ENCODE assay signal across 16 mouse cellular contexts in the genomic region with DNA sequence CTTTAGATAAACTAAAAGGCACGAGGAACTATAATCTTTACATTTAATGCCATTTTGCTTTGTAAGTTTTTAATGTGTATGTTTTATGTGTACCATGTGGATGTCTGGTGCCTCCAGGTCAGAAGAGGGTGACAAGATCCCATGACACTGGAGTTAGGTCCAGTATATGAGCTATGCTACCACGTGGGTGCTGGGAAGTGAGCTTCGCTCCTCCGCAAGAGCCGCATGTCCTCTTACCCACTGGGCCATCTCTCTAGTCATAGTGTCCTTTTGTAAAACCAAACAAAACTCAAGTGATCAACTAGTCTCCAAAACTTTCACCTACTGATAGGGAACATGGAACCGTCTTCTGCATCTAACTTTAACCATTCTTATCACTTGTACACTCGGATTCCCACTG.
"Had no signal": no experiment of that assay in that cellular context is flagged by ENCODE, and none has a peak within 500 bp of the region (broad histone marks: within the 10 kb centered on the region; RNA-seq: fewer than 3 reads in every experiment).

No protein-coding gene starts in this region.

- H3K9ac ChIP-seq: neural tube, embryonic 13.5 days; neural tube, embryonic 15.5 days; stomach, embryonic 15.5 days had no signal

- DNase-seq: retina, postnatal 1 day; right cerebral cortex, adult 18-20 months; right cerebral cortex, postnatal 14 days; right cerebral cortex, postnatal 25 days; right cerebral cortex, postnatal 4 days; spleen, adult 18-20 months; thymus, adult 18-20 months; thymus, adult 2 months; thymus, postnatal 14 days; thymus, postnatal 25 days; thymus, postnatal 36 days; thymus, postnatal 4 days had no signal

- H3K4me3 ChIP-seq: neural tube, embryonic 13.5 days; neural tube, embryonic 15.5 days; stomach, embryonic 15.5 days had no signal

- H3K4me1 ChIP-seq: neural tube, embryonic 13.5 days; neural tube, embryonic 15.5 days; stomach, embryonic 15.5 days had no signal

- H3K27ac ChIP-seq: neural tube, embryonic 13.5 days; neural tube, embryonic 15.5 days; stomach, embryonic 15.5 days; stomach, postnatal 0 days had no signal

- H3K9me3 ChIP-seq: neural tube, embryonic 13.5 days; neural tube, embryonic 15.5 days; stomach, embryonic 15.5 days had no signal

- H3K4me2 ChIP-seq: neural tube, embryonic 13.5 days; neural tube, embryonic 15.5 days; stomach, embryonic 15.5 days had no signal

- H3K27me3 ChIP-seq: neural tube, embryonic 13.5 days; neural tube, embryonic 15.5 days; stomach, embryonic 15.5 days had no signal
